Mouse (Mus musculus) Patski (cell line): ENCODE results near the gene Cacng6. TPM values are rescaled to one million over a fixed set of nuclear protein-coding genes. Genes with fewer than 3 reads are reported as not detected.

Experiments
- ATAC-seq: fragments of 100-300 bp; one replicate; pipeline ENCODE4 v1.8.0; 2021
- CTCF ChIA-PET: fragments of 350-600 bp; sonication (Branson Sonifier 250); formaldehyde crosslinking; loops from one replicate; lab custom pipeline; 2022; ENCODE audit warnings: inconsistent platforms; lab: Charles Lee
- POLR2A ChIA-PET: fragments of 350-600 bp; sonication (Branson Sonifier 250); formaldehyde crosslinking; loops from one replicate; lab custom pipeline; 2022; ENCODE audit warnings: antibody characterized with exemption, inconsistent platforms; lab: Charles Lee
- DNase-seq: peaks from one replicate; pipeline ENCODE4 v3.0.0-alpha.2; 2011; ENCODE audit warnings: low read depth, low spot score
- H3K27me3 ChIP-seq: fragments of 371-371 bp; one replicate; pipeline ENCODE4 v1.5.1; 2021
- CTCF ChIP-seq: fragments of 100-300 bp; IDR thresholded peaks from one replicate; pipeline ENCODE4 v1.5.1; 2021
- in situ Hi-C: fragments of 300-500 bp; cut with MboI; formaldehyde crosslinking; loops from 3 replicates; pipeline ENCODE4 v1.11.1; 2018; ENCODE audit warnings: low pct_unique_long_range_greater_than_20kb, mixed read lengths
- polyA plus RNA-seq: library from polyadenylated mRNA; unstranded; gene quantifications from one replicate; pipeline ENCODE4 v1.2.3, GENCODE M21; 2021

Gene Cacng6
- not detected for polyA plus RNA-seq

DNA sequence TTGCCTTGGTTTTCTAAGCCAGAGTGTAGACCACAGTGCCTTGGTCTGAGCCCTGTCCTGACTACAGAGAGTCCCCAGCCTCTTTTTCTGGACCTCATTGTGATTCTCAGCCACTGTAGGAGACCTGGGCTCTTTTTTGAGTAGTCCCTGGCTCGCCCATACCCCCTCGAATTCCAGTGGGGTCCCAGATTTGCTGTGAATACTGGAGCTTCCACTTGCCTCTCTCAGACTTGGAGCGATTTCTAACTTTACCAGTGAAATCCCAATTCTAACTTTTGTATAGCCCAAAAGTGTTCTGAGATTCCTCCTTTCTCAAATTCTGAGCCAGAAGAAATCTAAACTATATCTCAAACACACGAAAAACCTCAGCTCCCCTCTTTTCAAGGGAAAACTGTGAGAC lies at the start of gene Cacng6:
Cacng6 (plus strand) TSS at position 301 of the 400 bp plus-strand sequence.
- in situ Hi-C loops = no loop called here
- ChIA-PET POLR2A (no interaction called here), CTCF (interaction anchor here (1.8 kb wide), 1 partner anchor 9 kb away, joined by 4 read pairs; no protein-coding TSS in a partner anchor)
- TF ChIP-seq CTCF = no peak
- ATAC-seq (no peak), DNase-seq (no peak)
- H3K27me3 ChIP-seq = peaks cover 12% of the 10 kb centered on the region

DNA sequence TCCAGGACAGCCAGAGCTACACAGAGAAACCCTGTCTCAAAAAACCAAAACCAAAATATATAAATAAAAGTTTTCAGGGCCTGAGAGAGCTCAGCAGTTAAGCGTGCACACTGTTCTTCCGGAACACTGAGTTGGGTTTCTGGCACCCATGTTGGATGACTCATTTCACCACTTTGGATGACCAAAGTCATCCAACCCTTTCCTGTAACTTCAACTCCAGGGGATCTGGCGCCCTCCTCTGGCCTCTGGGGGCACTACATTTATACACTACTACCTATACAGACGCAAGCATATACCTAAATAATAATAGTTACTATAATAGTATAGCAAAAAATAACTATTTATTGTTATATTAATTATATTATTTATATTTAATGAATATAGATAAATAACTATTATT lies 47.2 kb upstream of the Cacng6 start:
- ChIA-PET POLR2A (interaction anchor here (0.7 kb wide), 1 partner anchor 139 kb away, joined by 3 read pairs; no protein-coding TSS in a partner anchor), CTCF (interaction anchor here (0.7 kb wide), 1 partner anchor 34 kb away, joined by 3 read pairs; no protein-coding TSS in a partner anchor)
- ATAC-seq (peak; percentile 12), DNase-seq (peak; percentile 10)
- H3K27me3 ChIP-seq = no peaks in the 10 kb centered on the region
- TF ChIP-seq CTCF = peak; percentile 76
- in situ Hi-C loops = no loop called here

DNA sequence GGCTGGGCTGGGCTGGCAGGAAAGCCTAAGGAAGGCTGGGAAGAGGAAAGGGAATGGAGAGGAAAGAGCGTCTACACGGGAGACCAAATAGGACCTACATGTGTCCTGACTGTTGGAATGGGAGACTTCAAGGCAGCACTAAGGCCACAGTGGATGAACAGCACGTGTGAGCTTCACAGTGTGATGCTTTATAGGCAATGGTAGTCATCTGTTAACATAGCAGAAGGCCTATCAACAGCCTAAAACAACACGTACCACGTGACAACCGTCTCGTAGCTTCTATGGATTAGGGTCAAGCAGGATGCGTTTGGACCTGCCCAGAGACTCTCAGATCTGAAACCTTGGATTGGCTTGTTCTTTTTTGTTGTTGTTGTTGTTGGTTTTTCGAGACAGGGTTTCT lies 41.9 kb upstream of the Cacng6 start:
- in situ Hi-C loops = no loop called here
- H3K27me3 ChIP-seq = no peaks in the 10 kb centered on the region
- TF ChIP-seq CTCF = no peak
- ATAC-seq (no peak), DNase-seq (no peak)
- ChIA-PET POLR2A (no interaction called here), CTCF (no interaction called here)

DNA sequence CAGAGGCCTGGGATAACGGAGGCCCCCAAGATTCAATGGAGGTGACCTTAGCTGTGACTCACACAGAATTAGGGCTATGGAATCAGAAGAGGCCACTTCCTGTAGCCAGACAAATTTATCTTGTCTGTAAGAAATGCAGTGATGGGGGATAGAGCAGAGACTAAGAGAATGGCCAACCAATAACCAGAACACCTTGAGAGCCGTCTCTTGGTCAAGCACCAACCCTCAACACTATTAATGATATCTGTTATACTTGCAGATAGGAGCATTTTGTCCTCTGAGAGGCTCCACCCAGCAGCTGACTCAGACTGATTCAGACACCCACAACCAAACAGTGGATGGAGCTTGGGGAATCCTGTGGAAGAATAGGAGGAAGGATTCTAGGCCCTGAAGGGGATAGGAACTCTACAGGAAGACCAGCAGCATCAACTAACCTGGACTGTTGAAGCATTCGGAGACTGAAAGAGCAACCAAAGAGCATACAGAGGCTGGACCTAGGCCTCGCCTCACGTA lies 39.1 kb upstream of the Cacng6 start:
- no peak for ATAC-seq
- POLR2A ChIA-PET = no interaction called here
- no peak for DNase-seq
- in situ Hi-C loops = no loop called here
- no peaks in the 10 kb centered on the region for H3K27me3 ChIP-seq
- no peak for TF ChIP-seq CTCF
- CTCF ChIA-PET = no interaction called here

DNA sequence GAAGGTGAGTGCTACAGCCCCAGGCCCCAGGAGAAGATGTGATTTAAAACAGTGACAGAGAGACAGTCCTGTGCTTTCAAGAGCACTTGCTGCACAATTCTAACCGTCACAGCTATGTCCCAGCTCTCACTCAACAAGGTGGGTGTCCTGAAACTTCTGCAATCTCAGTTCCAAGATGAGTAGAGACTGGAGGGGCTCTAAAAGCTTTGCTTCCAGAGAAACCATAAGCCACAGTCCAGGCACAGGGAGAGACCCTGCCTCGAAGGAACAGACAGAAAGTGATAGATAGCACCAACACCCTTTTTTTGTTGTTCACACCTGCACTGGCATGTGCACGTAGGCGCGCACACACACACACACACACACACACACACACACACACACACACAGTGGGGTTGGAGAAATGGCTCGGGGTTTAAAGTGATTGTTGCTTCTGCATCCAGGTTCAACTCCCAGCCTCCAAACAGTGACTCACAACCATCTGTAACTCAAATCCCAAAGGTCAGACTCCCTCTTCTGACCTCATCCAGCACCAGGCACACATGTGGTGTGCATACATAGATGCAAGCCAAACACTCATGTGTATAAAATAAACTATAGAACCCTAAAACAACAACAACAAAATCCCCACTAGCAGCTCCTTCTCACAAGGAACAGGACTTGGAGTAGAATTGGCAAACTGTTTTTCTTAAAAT lies 37.8 kb upstream of the Cacng6 start:
- H3K27me3 ChIP-seq = no peaks in the 10 kb centered on the region
- ChIA-PET CTCF (no interaction called here), POLR2A (interaction anchor here (0.7 kb wide), 1 partner anchor 10 kb away, joined by 7 read pairs; no protein-coding TSS in a partner anchor)
- TF ChIP-seq CTCF = no peak
- ATAC-seq = no peak
- no peak for DNase-seq
- in situ Hi-C loops = no loop called here

DNA sequence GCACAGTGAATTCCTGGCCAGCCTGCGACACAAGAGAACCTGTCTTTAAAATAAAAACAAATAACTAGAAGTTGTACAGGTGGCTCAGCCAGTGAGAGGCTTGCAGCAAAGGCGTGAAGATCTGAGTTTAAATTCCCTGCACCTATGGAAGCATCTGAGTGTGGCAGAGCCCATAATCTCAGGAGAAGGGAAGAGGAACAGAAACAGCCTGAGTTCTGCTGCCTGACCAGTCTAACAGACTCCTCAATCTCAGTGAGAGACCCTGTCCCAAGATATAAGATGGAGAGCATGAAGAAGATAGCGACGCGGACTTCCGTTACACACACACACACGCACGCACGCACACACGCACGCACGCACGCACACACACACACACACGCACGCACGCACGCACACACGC lies 36.2 kb upstream of the Cacng6 start:
- no peak for TF ChIP-seq CTCF
- ChIA-PET POLR2A (no interaction called here), CTCF (no interaction called here)
- in situ Hi-C loops = no loop called here
- ATAC-seq (no peak), DNase-seq (no peak)
- H3K27me3 ChIP-seq = no peaks in the 10 kb centered on the region

DNA sequence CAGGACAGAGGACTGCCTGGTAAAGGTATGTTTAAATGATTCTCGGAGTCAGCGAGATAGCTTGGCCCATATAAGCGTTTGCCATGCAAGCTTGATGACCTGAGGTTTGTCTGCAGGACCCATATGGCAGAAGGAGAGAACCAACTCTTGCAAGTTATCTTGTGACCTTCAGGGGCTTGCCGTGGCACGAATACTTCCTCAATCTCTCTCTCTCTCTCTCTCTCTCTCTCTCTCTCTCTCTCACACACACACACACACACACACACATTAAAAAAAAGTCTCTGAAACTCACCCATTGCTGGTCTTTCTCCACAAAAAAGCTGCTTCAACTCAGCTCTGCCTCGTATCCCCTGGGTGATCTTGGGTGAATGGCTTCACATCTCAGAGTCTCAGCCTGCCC lies 35.1 kb upstream of the Cacng6 start:
- ChIA-PET POLR2A (interaction anchor here (0.7 kb wide), 1 partner anchor 59 kb away, joined by 8 read pairs; no protein-coding TSS in a partner anchor), CTCF (no interaction called here)
- no peaks in the 10 kb centered on the region for H3K27me3 ChIP-seq
- ATAC-seq (no peak), DNase-seq (no peak)
- in situ Hi-C loops = no loop called here
- TF ChIP-seq CTCF = no peak

DNA sequence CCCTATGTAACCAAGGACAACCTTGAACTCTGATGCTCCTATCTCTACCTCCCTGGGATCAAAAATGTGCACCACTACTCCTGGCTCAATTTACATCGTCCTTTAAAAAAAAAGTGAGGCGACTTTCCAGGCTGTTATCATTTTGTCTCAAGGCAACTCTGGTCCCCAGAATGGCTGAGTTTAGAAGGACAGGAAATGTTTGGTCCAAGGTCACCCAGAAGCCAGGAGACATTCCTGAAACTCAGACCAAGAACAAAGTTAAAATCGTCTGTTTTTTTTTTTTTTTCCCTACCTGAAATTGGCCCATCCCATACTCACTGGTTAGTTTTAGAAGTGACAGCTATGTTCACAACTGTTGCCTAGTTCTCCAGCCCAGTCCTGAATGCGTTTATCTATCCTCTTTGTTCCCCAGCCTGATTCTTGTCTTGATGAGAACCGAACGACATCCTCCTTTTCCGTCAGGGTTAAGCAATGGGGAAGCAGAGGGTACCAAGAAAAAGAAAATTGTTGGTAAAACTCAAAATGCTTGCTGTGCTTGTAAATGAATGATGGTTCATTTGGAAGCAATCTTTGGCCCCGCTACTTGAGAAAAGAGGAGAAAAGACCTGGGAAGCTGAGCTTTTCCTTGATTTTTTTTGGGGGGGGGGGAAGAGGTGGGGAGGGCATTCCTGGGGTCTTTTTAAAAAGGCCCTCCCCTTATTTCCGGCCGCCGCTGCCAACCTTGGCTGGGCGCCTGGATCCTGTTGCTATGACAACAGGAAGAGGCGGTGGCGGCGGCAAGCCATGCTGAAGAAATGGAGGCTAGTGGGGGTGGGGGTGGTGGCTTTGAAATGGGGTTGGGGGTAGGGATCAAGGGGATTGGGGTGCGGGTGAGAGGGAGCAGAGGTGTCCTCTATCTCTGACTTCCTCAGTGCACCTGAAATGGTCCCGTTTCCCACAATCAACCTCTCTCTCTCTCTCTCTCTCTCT lies 34.3 kb upstream of the Cacng6 start:
- in situ Hi-C loops = no loop called here
- H3K27me3 ChIP-seq = no peaks in the 10 kb centered on the region
- POLR2A ChIA-PET = interaction anchor here (0.7 kb wide), 2 partner anchors 58 to 227 kb away, joined by 6 to 8 read pairs; no protein-coding TSS in a partner anchor
- DNase-seq (no peak), ATAC-seq (no peak)
- TF ChIP-seq CTCF = no peak
- CTCF ChIA-PET = no interaction called here

DNA sequence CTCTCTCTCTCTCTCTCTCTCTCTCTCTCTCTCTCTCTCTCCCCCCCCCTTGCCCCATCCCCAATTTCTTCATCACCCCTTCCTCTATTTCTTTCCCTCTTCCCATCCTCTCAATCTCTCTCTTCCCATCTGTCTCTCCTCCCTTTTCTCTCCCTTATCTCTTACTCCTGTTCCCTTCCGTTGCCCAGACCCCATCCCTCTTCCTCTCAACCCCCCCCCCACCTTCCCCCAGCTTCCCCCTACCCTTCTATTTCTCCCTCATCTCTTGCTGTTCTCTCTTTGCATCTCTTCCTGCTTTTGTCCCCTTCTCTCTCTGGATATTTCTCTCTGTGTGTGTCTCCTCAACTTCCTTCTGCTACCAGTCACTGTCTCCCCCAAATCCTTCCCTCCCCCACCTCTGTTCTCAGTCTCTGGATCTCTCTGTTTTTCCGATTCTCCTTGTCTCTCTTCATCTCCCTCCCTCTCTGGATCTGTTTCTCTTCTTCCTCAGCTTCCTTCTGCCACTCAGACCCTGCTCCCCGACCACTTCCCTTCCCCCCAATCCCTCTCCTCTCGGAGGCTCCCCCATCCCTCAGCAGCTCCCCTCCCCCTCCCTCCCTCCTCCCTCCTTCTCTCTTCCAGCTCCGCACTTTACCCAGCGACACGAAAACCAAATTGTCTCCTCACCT lies 33.4 kb upstream of the Cacng6 start, which contains the start of gene Cacng8:
Cacng8 (plus strand) TSS at position 271 of the 668 bp plus-strand sequence.
- POLR2A ChIA-PET = no interaction called here
- H3K27me3 ChIP-seq = no peaks in the 10 kb centered on the region
- no peak for TF ChIP-seq CTCF
- ATAC-seq (no peak), DNase-seq (no peak)
- CTCF ChIA-PET = no interaction called here
- in situ Hi-C loops = no loop called here

DNA sequence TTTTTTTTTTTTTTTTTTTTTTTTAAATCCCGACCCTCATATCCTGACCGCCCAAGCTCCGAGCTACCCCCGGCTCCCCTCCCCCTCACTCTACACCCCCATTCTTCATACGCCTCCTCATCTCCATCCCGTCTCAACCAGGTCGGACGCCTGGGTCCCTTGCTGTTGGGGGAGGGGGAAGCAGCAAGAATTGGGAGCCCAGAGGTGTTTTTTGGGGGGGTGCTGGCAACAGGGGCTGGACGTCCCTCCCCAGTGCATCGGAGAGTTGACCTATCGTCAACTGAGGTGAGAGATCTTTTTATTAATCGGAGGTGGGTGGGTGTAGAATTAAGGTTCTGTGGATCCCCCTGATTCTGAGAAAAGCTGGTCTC lies 32.9 kb upstream of the Cacng6 start:
- ATAC-seq (no peak), DNase-seq (no peak)
- CTCF ChIA-PET = no interaction called here
- in situ Hi-C loops = no loop called here
- no peak for TF ChIP-seq CTCF
- POLR2A ChIA-PET = interaction anchor here (0.6 kb wide), 1 partner anchor 11 kb away, joined by 3 read pairs; no protein-coding TSS in a partner anchor
- no peaks in the 10 kb centered on the region for H3K27me3 ChIP-seq
